Comparison of ENCODE assay signal across 9 mouse cellular contexts in the genomic region with DNA sequence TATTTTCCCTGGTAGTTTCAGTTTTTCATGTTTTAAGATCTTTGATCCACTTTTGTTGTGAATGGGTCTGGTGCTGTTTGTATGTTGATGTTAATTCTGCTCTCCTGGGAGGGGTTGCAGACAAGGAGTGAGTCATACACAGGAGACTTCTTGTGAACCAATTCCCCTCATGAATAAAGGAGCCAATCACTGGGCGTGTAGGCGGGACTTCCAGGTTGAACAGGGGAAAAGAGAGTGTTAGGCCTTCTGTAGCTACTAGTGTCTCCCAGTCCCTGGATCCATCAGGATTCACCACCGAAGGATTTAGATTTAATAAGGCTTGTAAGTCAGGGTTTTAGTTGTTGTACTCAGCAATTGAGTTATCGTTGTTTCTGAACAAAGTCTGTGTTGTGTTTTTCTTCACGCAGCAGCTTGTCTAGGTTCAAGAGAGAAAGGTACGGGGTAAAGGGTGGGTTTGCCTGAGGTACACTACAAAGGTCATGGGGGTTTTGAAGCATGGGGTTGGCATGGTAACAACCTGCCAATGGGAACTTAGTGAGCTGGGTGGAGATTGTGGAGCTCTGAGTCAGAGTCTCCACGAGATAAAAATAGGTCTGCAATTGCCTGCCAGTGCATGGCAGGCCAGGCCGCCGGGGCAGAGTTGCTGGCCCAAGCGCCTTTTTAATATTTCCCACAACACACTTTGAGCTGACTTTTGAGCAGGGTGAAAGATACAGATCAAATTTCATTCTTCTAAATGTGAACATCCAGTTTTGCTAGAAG.
DNase-seq lines count a peak whose midpoint lies in the region; TF ChIP-seq lines count a peak whose summit lies in the region.
"Had no signal": no experiment of that assay in that cellular context is flagged by ENCODE, and none has a peak within 500 bp of the region (broad histone marks: within the 10 kb centered on the region; RNA-seq: fewer than 3 reads in every experiment).

No protein-coding gene starts in this region.

- no peak for TF ChIP-seq RAD21 in MEL (IDR thresholded peaks at IDR 0.05; ENCODE audit: low read depth, low read length)

- no peaks in the 10 kb centered on the region for H3K9me3 ChIP-seq in MEL (replicated peaks; ENCODE audit: insufficient read depth, low read length)
- H3K9me3 ChIP-seq: limb, embryonic 13.5 days had no signal

- no peak for TF ChIP-seq EP300 in MEL (IDR thresholded peaks at IDR 0.05; ENCODE audit: low read depth in 1 of 2, low read length in 2 of 2)

- H3K4me1 ChIP-seq in MEL (ENCODE audit: control insufficient read depth in 1 of 2, insufficient read depth in 2 of 2, low read length in 2 of 2) = peaks cover 0 to 8% of the 10 kb centered on the region in 2 experiments; a peak in 2 of 4 replicates
- H3K4me1 ChIP-seq: limb, embryonic 13.5 days had no signal

- intact Hi-C loops in gastrocnemius, postnatal 36 days (cut with DNase I) = loop anchor here (5.0 to 10.0 kb wide), 2 partner anchors 90 to 173 kb away; partner anchors contain the start of genes Phtf2 and Tmem60

- no peak overlapping the region for H3K27ac ChIP-seq in MEL (ENCODE audit: control insufficient read depth, low read depth, low read length)
- H3K27ac ChIP-seq: limb, embryonic 13.5 days had no signal

- H3K4me3 ChIP-seq in MEL (ENCODE audit: control insufficient read depth in 1 of 2, insufficient read depth in 1 of 2, low read depth in 2 of 2, low read length in 2 of 2) = no peak overlapping the region
- H3K4me3 ChIP-seq: limb, embryonic 13.5 days had no signal

- peaks cover 11 to 20% of the 10 kb centered on the region in 2 experiments for H3K36me3 ChIP-seq in MEL (ENCODE audit: control insufficient read depth in 1 of 2, insufficient read depth in 2 of 2, low read length in 2 of 2)

- H3K9ac ChIP-seq in MEL (ENCODE audit: control insufficient read depth, low read depth, low read length, poor library complexity, severe bottlenecking) = no peak overlapping the region
- H3K9ac ChIP-seq: limb, embryonic 13.5 days had no signal

- TF ChIP-seq POLR2A in MEL (IDR thresholded peaks at IDR 0.05; ENCODE audit: control insufficient read depth in 1 of 2, insufficient read depth in 1 of 2, low read depth in 1 of 2, low read length in 2 of 2, poor library complexity in 1 of 2) = no peak

- no peak for TF ChIP-seq CTCF in MEL (IDR thresholded peaks at IDR 0.05 in 2 of 3, conservative IDR thresholded peaks at IDR 0.05 in 1 of 3; ENCODE audit: control insufficient read depth in 1 of 3, insufficient read depth in 1 of 3, low read depth in 2 of 3, low read length in 3 of 3, poor library complexity in 1 of 3, severe bottlenecking in 1 of 3)

- DNase-seq in 3134 (ENCODE audit: extremely low read depth, insufficient read length, low spot score) (peak; percentile 11), MEL (ENCODE audit: low read depth, low spot score) (peak; percentile 59)
- DNase-seq in gastrocnemius, postnatal 36 days = peak; percentile 25 to 32
- DNase-seq in kidney, adult 9 months = peak; percentile 70
- peak; percentile 15 for DNase-seq in thymus, postnatal 4 days
- DNase-seq in cerebellum, adult 11 months = no peak
- DNase-seq in retina, embryonic 14.5 days (ENCODE audit: low spot score) = no peak
- no peak for DNase-seq in ovary, adult 18-20 months (ENCODE audit: low spot score)

- no peaks in the 10 kb centered on the region for H3K79me2 ChIP-seq in MEL (ENCODE audit: control insufficient read depth, insufficient read depth, low read length, poor library complexity)

- no peaks in the 10 kb centered on the region for H3K27me3 ChIP-seq in MEL (ENCODE audit: control insufficient read depth in 1 of 2, insufficient read depth in 2 of 2, low read length in 2 of 2)
- H3K27me3 ChIP-seq: limb, embryonic 13.5 days had no signal

TF ChIP-seq in MEL, 35 proteins besides CTCF, POLR2A, EP300 and RAD21:
- TF ChIP-seq TAL1 (IDR thresholded peaks at IDR 0.05; ENCODE audit: low read length) (no peak), KAT2A (conservative IDR thresholded peaks at IDR 0.05; ENCODE audit: low read depth, low read length) (no peak), BHLHE40 (IDR thresholded peaks at IDR 0.05; ENCODE audit: borderline replicate concordance, low read depth, low read length) (no peak), GATA1 (IDR thresholded peaks at IDR 0.05; ENCODE audit: low read depth, low read length) (no peak), RCOR1 (IDR thresholded peaks at IDR 0.05; ENCODE audit: low read depth, low read length) (no peak), USF1 (IDR thresholded peaks at IDR 0.05; ENCODE audit: low read depth, low read length) (no peak), POLR2AphosphoS5 (IDR thresholded peaks at IDR 0.05; ENCODE audit: borderline replicate concordance, low read depth, low read length) (no peak)

Comparison
In these comparisons a context has a peak if more than half of its experiments do, and no peak if none do; other contexts are left out.
1. DNase-seq: peak in 3134 (single experiment), MEL (single experiment), gastrocnemius, postnatal 36 days (2 of 2), kidney, adult 9 months (single experiment) and thymus, postnatal 4 days (single experiment); none in cerebellum, adult 11 months (single experiment), retina, embryonic 14.5 days (single experiment) and ovary, adult 18-20 months (single experiment).